Mouse (Mus musculus) kidney, adult 2 months (tissue): ENCODE measurements around the gene Kpna2.

Experiments used
- CTCF ChIP-seq: fragments of 200-500 bp; conservative IDR thresholded peaks from 2 replicates; pipeline ENCODE4 v1.5.1; 2011; ENCODE audit warnings: low read depth, mild to moderate bottlenecking, control low read depth, low read length, moderate library complexity, mixed read lengths; ENCODE audit not compliant: insufficient read depth, insufficient read length
- POLR2A ChIP-seq: fragments of 200-500 bp; IDR thresholded peaks from one replicate; pipeline ENCODE4 v1.6.1; 2011; ENCODE audit warnings: low read depth, low read length, control low read depth

DNA sequence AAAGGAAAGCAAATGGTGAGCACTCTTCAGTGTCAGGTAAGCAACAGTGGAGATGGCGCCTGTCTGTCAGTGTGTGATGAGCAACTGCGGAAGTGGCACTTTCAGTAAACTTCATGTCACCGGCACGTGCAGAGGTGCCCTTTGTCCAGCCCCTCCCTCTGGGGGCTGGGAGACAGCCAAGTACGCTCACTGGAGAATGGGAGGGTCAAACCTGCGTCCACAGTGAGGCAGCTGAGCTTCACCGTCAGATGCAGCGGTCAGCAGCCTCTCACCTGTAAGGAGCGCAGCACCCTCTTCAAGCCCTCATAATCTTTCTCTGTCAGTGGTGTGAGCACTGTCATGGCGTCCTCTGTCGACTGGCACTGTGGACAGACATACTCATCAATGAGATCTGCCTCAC, 44.0 kb upstream of the Kpna2 start:
- TF ChIP-seq POLR2A: no peak
- no peak for TF ChIP-seq CTCF
